Mouse (Mus musculus): ENCODE measurements around the gene Slc35f6.
A peak's percentile ranks its signal among the peaks of the same experiment; 100 is the strongest.

DNA sequence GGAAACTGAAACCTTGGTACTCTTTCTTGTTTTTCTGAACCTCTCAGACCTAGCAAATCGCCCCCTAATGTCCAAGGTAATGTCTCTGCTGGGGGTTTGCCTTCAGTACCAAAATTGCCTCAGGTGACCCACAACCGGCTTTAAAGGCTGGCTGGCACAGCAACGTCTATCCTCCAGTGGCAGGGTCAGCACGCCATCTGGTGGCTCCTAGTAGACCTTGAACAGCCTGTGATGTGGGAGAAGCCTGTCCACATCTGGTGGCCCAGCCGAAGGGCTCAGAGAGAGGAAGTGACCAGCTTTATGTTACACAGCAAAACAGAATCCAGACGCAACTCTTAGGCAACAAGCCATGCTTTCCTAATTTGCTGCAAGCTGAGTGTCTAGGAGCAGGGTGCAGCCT lies 9.7 kb upstream of the Slc35f6 start:
- peak; percentile 54 for TF ChIP-seq CTCF (conservative IDR thresholded peaks at IDR 0.05; ENCODE audit: low read length)
- no peak for TF ChIP-seq POU5F1 (IDR thresholded peaks at IDR 0.05; ENCODE audit: borderline replicate concordance, low read length)
